Mouse (Mus musculus): ENCODE results near the gene Olfr293.

The Olfr293 gene

DNA sequence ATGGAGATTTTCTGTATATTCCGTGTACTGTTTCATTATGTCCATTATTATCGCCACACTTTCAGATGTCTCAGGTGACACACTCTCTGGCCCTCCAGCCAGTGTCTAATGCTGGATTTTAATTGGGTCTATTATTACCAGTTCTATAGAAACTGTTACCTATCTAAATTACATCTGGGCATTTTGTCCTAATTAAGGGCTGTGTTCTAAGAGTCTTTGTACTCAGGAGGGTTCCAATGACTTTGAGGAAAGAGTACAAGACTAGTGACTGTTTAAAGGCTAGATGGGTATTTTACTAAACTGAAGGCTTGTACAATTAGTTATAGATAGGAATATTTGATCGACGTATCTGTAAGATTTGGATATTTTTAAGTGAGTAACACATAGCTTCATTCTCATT, at the start of gene Olfr293:
Olfr293 (plus strand) TSS at position 301 of the 400 bp plus-strand sequence.
- DNase-seq (ENCODE audit: low spot score in 2 of 2) = no peak

DNA sequence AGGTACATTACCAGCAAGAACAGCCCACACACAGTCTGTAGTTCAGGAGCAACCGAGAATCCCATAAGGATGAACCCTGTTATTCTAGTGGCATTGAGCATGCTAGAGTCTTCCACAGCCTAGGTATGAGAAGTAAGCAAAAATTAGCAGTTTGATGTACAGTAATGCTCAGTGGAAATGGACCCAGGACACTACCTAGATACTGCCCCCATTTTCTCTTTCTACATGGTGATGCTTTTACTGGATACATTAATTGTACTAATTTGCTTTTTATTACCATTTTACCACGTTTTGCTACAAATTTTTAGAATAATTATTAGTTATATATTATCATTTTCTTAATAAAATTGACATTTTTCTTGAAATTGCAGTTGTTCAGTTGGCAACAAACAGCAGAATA, 32.3 kb upstream of the Olfr293 start, which contains the start of gene Olfr294:
Olfr294 (minus strand) TSS at position 101 of the 400 bp plus-strand sequence.
- DNase-seq (ENCODE audit: low spot score in 2 of 2) = no peak

- no peak for DNase-seq (ENCODE audit: low spot score in 2 of 2)
Observed at GRCm38 (mm10) chr7:86688030-86688429, 39.2 kb downstream of the Olfr293 start, which contains the start of gene Olfr292. Gene Olfr292, plus strand, starts transcription at chr7:86688330.
